Mouse (Mus musculus) liver, embryonic 11.5 days (tissue): ENCODE results near the gene Olfr76. TPM values are rescaled to one million over a fixed set of nuclear protein-coding genes. Genes with fewer than 3 reads are reported as not detected.
"Not testable (repeated sequence)": the region's sequence is repeated elsewhere in the genome, so short reads cannot be mapped to it uniquely, and the experiment has no call there.

Experiments
- ATAC-seq: fragments of 200-750 bp; cut with Nextera tagmentation; replicated peaks from 2 replicates; pipeline ENCODE4 v1.8.0; 2017; ENCODE audit warnings: moderate number of reproducible peaks, mild to moderate bottlenecking, moderate TSS enrichment, moderate library complexity; ENCODE audit not compliant: low FRiP score
- DNase-seq: peaks from one replicate; pipeline ENCODE4 v3.0.0-alpha.2; 2017; ENCODE audit warnings: low spot score
- H3K27ac ChIP-seq: fragments of 300-500 bp; sonication (generic); 2 replicates; pipeline ENCODE4 v1.5.1; 2014; ENCODE audit warnings: mild to moderate bottlenecking, low read depth, low read length, control low read depth
- H3K27me3 ChIP-seq: fragments of 300-500 bp; sonication (generic); replicated peaks from 2 replicates; pipeline ENCODE4 v1.6.1; 2014; ENCODE audit warnings: low read length, mixed read lengths; ENCODE audit not compliant: control insufficient read depth, insufficient read depth
- H3K36me3 ChIP-seq: fragments of 300-500 bp; sonication (generic); 2 replicates; pipeline ENCODE4 v1.6.1; 2014; ENCODE audit warnings: mild to moderate bottlenecking, low read length, moderate library complexity, mixed read lengths; ENCODE audit not compliant: control insufficient read depth, insufficient read depth
- H3K4me1 ChIP-seq: fragments of 300-500 bp; sonication (generic); replicated peaks from 2 replicates; pipeline ENCODE4 v1.6.1; 2014; ENCODE audit warnings: low read length, mixed read lengths; ENCODE audit not compliant: control insufficient read depth, insufficient read depth
- H3K4me2 ChIP-seq: fragments of 300-500 bp; sonication (generic); 2 replicates; pipeline ENCODE4 v1.6.1; 2014; ENCODE audit warnings: mild to moderate bottlenecking, control low read depth, moderate library complexity
- H3K4me3 ChIP-seq: fragments of 300-500 bp; sonication (generic); 2 replicates; pipeline ENCODE4 v1.5.1; 2014; ENCODE audit warnings: low read depth, low read length, control low read depth
- H3K9ac ChIP-seq: fragments of 300-500 bp; sonication (generic); 2 replicates; pipeline ENCODE4 v1.6.1; 2014; ENCODE audit warnings: low read depth, low read length, control low read depth
- H3K9me3 ChIP-seq: fragments of 300-500 bp; sonication (generic); 2 replicates; pipeline ENCODE4 v1.6.1; 2016; ENCODE audit warnings: low read length, inconsistent platforms, mixed read lengths; ENCODE audit not compliant: control insufficient read depth
- WGBS: fragments of 180-500 bp; shearing (Covaris S2); extraction: QIAGEN DNeasy Blood & Tissue Kit; methylation state at CpG from one replicate; pipeline ENCODE4 v1.1.7; 2014; 5-methylcytosine and 5-hydroxymethylcytosine counted together
- polyA plus RNA-seq: library from polyadenylated mRNA; unstranded; fragments of >200 nt; fragmentation: Nextera tagmentation; extraction: Ambion mirVana; gene quantifications from 2 replicates; pipeline ENCODE4 v1.2.1, GENCODE M21; 2014

Gene Olfr76
- 0.05 TPM in 1 of 2 replicates, not detected in the other for polyA plus RNA-seq

- DNase-seq (no peak), ATAC-seq (no peak)
- Histone ChIP-seq H3K4me3 (no peak within 1 kb of the TSS), H3K27me3 (no peaks in the 10 kb centered on the region), H3K9ac (no peak within 1 kb of the TSS), H3K4me1 (no peaks in the 10 kb centered on the region), H3K36me3 (no peaks in the 10 kb centered on the region), H3K4me2 (no peak within 1 kb of the TSS), H3K9me3 (no peaks in the 10 kb centered on the region), H3K27ac (no peak within 1 kb of the TSS)
- 65% methylated on average over 3 of the region's 3 CpGs for WGBS
Observed at GRCm38 (mm10) chr19:12123103-12123502, at the start of gene Olfr76. Gene Olfr76, minus strand, starts transcription at chr19:12123203.

- not testable (repeated sequence) for H3K4me3 ChIP-seq, ATAC-seq, H3K9me3 ChIP-seq, H3K4me2 ChIP-seq, H3K36me3 ChIP-seq, H3K27me3 ChIP-seq, H3K4me1 ChIP-seq, DNase-seq, H3K27ac ChIP-seq, H3K9ac ChIP-seq
- WGBS, result 35% methylated on average over 1 of the region's 1 CpGs
Observed at GRCm38 (mm10) chr19:12170062-12170599, 47.1 kb upstream of the Olfr76 start, which contains the start of gene Olfr1555-ps1. Gene Olfr1555-ps1, minus strand, starts transcription at chr19:12170112.

- Histone ChIP-seq H3K36me3 (no peaks in the 10 kb centered on the region), H3K27ac (no peak overlapping the region), H3K27me3 (no peaks in the 10 kb centered on the region), H3K9me3 (no peaks in the 10 kb centered on the region), H3K4me1 (no peaks in the 10 kb centered on the region), H3K4me2 (no peak overlapping the region), H3K9ac (no peak overlapping the region), H3K4me3 (no peak overlapping the region)
- DNase-seq (no peak), ATAC-seq (no peak)
- WGBS, result 74% methylated on average over 3 of the region's 3 CpGs
Observed at GRCm38 (mm10) chr19:12145452-12145851, 22.4 kb upstream of the Olfr76 start.

GRCm38 (mm10) chr19:12143356-12143755, 20.4 kb upstream of the Olfr76 start:
- DNase-seq, result no peak
- 78% methylated on average over 1 of the region's 1 CpGs for WGBS
- Histone ChIP-seq H3K27ac (no peak overlapping the region), H3K9me3 (no peaks in the 10 kb centered on the region), H3K4me3 (no peak overlapping the region), H3K27me3 (no peaks in the 10 kb centered on the region), H3K4me2 (no peak overlapping the region), H3K4me1 (no peaks in the 10 kb centered on the region), H3K36me3 (no peaks in the 10 kb centered on the region), H3K9ac (no peak overlapping the region)
- ATAC-seq, result no peak

GRCm38 (mm10) chr19:12134289-12134688, 11.3 kb upstream of the Olfr76 start:
- DNase-seq, result no peak

GRCm38 (mm10) chr19:12116464-12116863, 6.5 kb downstream of the Olfr76 start:
- DNase-seq (no peak), ATAC-seq (no peak)
- Histone ChIP-seq H3K36me3 (no peaks in the 10 kb centered on the region), H3K9me3 (no peaks in the 10 kb centered on the region), H3K4me3 (no peak overlapping the region), H3K4me1 (no peaks in the 10 kb centered on the region), H3K9ac (no peak overlapping the region), H3K27ac (no peak overlapping the region), H3K27me3 (no peaks in the 10 kb centered on the region), H3K4me2 (no peak overlapping the region)
- WGBS, result 82% methylated on average over 3 of the region's 3 CpGs

More at GRCm38 (mm10) chr19:12134289-12134688, 11.3 kb upstream of the Olfr76 start:
- H3K36me3 ChIP-seq, result no peaks in the 10 kb centered on the region
- 34% methylated on average over 2 of the region's 2 CpGs for WGBS
- no peaks in the 10 kb centered on the region for H3K4me1 ChIP-seq
- ATAC-seq, result no peak
- H3K9me3 ChIP-seq, result no peaks in the 10 kb centered on the region
- H3K27me3 ChIP-seq, result no peaks in the 10 kb centered on the region
- H3K9ac ChIP-seq, result no peak overlapping the region
- no peak overlapping the region for H3K27ac ChIP-seq
- H3K4me2 ChIP-seq, result no peak overlapping the region
- no peak overlapping the region for H3K4me3 ChIP-seq

GRCm38 (mm10) chr19:12115797-12116196, 7.2 kb downstream of the Olfr76 start, which contains the start of gene Olfr1428:
Gene Olfr1428, minus strand, starts transcription at chr19:12115897.
- WGBS, result 67% methylated on average over 1 of the region's 1 CpGs
- Histone ChIP-seq H3K4me3 (no peak within 1 kb of the TSS), H3K9me3 (no peaks in the 10 kb centered on the region), H3K27ac (no peak within 1 kb of the TSS), H3K4me1 (no peaks in the 10 kb centered on the region), H3K9ac (no peak within 1 kb of the TSS), H3K27me3 (no peaks in the 10 kb centered on the region), H3K36me3 (no peaks in the 10 kb centered on the region), H3K4me2 (no peak within 1 kb of the TSS)
- no peak for DNase-seq
- ATAC-seq, result no peak

GRCm38 (mm10) chr19:12113807-12114206, 9.2 kb downstream of the Olfr76 start:
- 55% methylated on average over 1 of the region's 1 CpGs for WGBS
- Histone ChIP-seq H3K9ac (no peak overlapping the region), H3K4me1 (no peaks in the 10 kb centered on the region), H3K27me3 (no peaks in the 10 kb centered on the region), H3K4me3 (no peak overlapping the region), H3K36me3 (no peaks in the 10 kb centered on the region), H3K4me2 (no peak overlapping the region), H3K27ac (no peak overlapping the region), H3K9me3 (no peaks in the 10 kb centered on the region)
- ATAC-seq, result no peak
- no peak for DNase-seq

- ATAC-seq (no peak), DNase-seq (no peak)
- H3K27ac ChIP-seq, result no peak overlapping the region
- no peak overlapping the region for H3K4me3 ChIP-seq
- H3K9ac ChIP-seq, result no peak overlapping the region
- no peaks in the 10 kb centered on the region for H3K36me3 ChIP-seq
- H3K9me3 ChIP-seq, result no peaks in the 10 kb centered on the region
- H3K4me2 ChIP-seq, result no peak overlapping the region
- no peaks in the 10 kb centered on the region for H3K27me3 ChIP-seq
- no peaks in the 10 kb centered on the region for H3K4me1 ChIP-seq
- WGBS, result 54% methylated on average over 1 of the region's 1 CpGs
Observed at GRCm38 (mm10) chr19:12104541-12104940, 18.5 kb downstream of the Olfr76 start.
